Mouse (Mus musculus) heart, embryonic 11.5 days (tissue): ENCODE measurements around the gene Mapk8ip2. TPM values are rescaled to one million over a fixed set of nuclear protein-coding genes. Genes with fewer than 3 reads are reported as not detected.

ENCODE experiments used
- ATAC-seq: fragments of 200-750 bp; cut with Nextera tagmentation; replicated peaks from 2 replicates; pipeline ENCODE4 v1.8.0; 2017; ENCODE audit warnings: moderate library complexity; ENCODE audit not compliant: insufficient number of reproducible peaks, low FRiP score, low TSS enrichment
- H3K27ac ChIP-seq: fragments of 300-500 bp; sonication (generic); 2 replicates; pipeline ENCODE4 v1.5.1; 2014; ENCODE audit warnings: mild to moderate bottlenecking, low read depth, low read length
- H3K27me3 ChIP-seq: fragments of 300-500 bp; sonication (generic); 2 replicates; pipeline ENCODE4 v1.6.1; 2014; ENCODE audit warnings: mild to moderate bottlenecking, low read length, mixed read lengths; ENCODE audit not compliant: control insufficient read depth, insufficient read depth
- H3K36me3 ChIP-seq: fragments of 300-500 bp; sonication (generic); 2 replicates; pipeline ENCODE4 v1.6.1; 2014; ENCODE audit warnings: mild to moderate bottlenecking, low read length, moderate library complexity, mixed read lengths; ENCODE audit not compliant: control insufficient read depth, insufficient read depth
- H3K4me1 ChIP-seq: fragments of 300-500 bp; sonication (generic); 2 replicates; pipeline ENCODE4 v1.6.1; 2014; ENCODE audit warnings: low read length; ENCODE audit not compliant: control insufficient read depth, insufficient read depth
- H3K4me2 ChIP-seq: fragments of 300-500 bp; sonication (generic); 2 replicates; pipeline ENCODE4 v1.6.1; 2014; ENCODE audit warnings: mild to moderate bottlenecking, moderate library complexity
- H3K4me3 ChIP-seq: fragments of 300-500 bp; sonication (generic); 2 replicates; pipeline ENCODE4 v1.5.1; 2014; ENCODE audit warnings: low read depth, low read length
- H3K9ac ChIP-seq: fragments of 300-500 bp; sonication (generic); 2 replicates; pipeline ENCODE4 v1.6.1; 2014; ENCODE audit warnings: mild to moderate bottlenecking, low read depth, low read length, moderate library complexity
- H3K9me3 ChIP-seq: fragments of 300-500 bp; sonication (generic); replicated peaks from 2 replicates; pipeline ENCODE4 v1.6.1; 2016; ENCODE audit warnings: low read length; ENCODE audit not compliant: control insufficient read depth
- WGBS: fragments of 180-500 bp; shearing (Covaris S2); extraction: QIAGEN DNeasy Blood & Tissue Kit; methylation state at CpG from one replicate; pipeline ENCODE4 v1.1.7; 2014; ENCODE audit not compliant: insufficient replicate concordance; 5-methylcytosine and 5-hydroxymethylcytosine counted together
- polyA plus RNA-seq: library from polyadenylated mRNA; unstranded; fragments of >200 nt; fragmentation: Nextera tagmentation; extraction: Ambion mirVana; gene quantifications from 2 replicates; pipeline ENCODE4 v1.2.1, GENCODE M21; 2014

Mapk8ip2 gene
- polyA plus RNA-seq, 1 experiment from 2014 or later, result 0.19 TPM

- H3K4me3 ChIP-seq, result no peak overlapping the region
- no peak overlapping the region for H3K9ac ChIP-seq
- H3K4me1 ChIP-seq, result no peaks in the 10 kb centered on the region
- 71% methylated on average over 7 of the region's 7 CpGs for WGBS
- no peaks in the 10 kb centered on the region for H3K36me3 ChIP-seq
- ATAC-seq, result no peak
- no peak overlapping the region for H3K27ac ChIP-seq
- no peak overlapping the region for H3K4me2 ChIP-seq
- no peaks in the 10 kb centered on the region for H3K9me3 ChIP-seq
- peaks cover 42% of the 10 kb centered on the region for H3K27me3 ChIP-seq
Observed at GRCm38 (mm10) chr15:89459821-89460220, 6.1 kb downstream of the Mapk8ip2 start.

GRCm38 (mm10) chr15:89460298-89460697 is 6.6 kb downstream of the Mapk8ip2 start:
- H3K4me2 ChIP-seq, result no peak overlapping the region
- WGBS, result 50% methylated on average over 10 of the region's 10 CpGs
- no peaks in the 10 kb centered on the region for H3K36me3 ChIP-seq
- H3K4me3 ChIP-seq, result no peak overlapping the region
- H3K9me3 ChIP-seq, result no peaks in the 10 kb centered on the region
- H3K4me1 ChIP-seq, result no peaks in the 10 kb centered on the region
- ATAC-seq, result no peak
- no peak overlapping the region for H3K9ac ChIP-seq
- H3K27me3 ChIP-seq, result peaks cover 37% of the 10 kb centered on the region
- no peak overlapping the region for H3K27ac ChIP-seq

- Histone ChIP-seq H3K4me3 (no peak overlapping the region), H3K27me3 (peaks cover 30% of the 10 kb centered on the region), H3K9me3 (no peaks in the 10 kb centered on the region), H3K36me3 (no peaks in the 10 kb centered on the region), H3K27ac (no peak overlapping the region), H3K9ac (no peak overlapping the region), H3K4me2 (no peak overlapping the region), H3K4me1 (no peaks in the 10 kb centered on the region)
- ATAC-seq, result no peak
- WGBS, result 68% methylated on average over 15 of the region's 15 CpGs
Observed at GRCm38 (mm10) chr15:89461321-89461720, 7.6 kb downstream of the Mapk8ip2 start.

GRCm38 (mm10) chr15:89462176-89462575 is 8.5 kb downstream of the Mapk8ip2 start:
- Histone ChIP-seq H3K27me3 (peaks cover 22% of the 10 kb centered on the region), H3K9me3 (no peaks in the 10 kb centered on the region), H3K4me2 (no peak overlapping the region), H3K9ac (no peak overlapping the region), H3K27ac (no peak overlapping the region), H3K36me3 (no peaks in the 10 kb centered on the region), H3K4me3 (no peak overlapping the region), H3K4me1 (no peaks in the 10 kb centered on the region)
- ATAC-seq, result no peak
- 60% methylated on average over 7 of the region's 7 CpGs for WGBS

GRCm38 (mm10) chr15:89463334-89464235 is 9.9 kb downstream of the Mapk8ip2 start:
- ATAC-seq, result no peak
- 45% methylated on average over 5 of the region's 5 CpGs for WGBS
- no peaks in the 10 kb centered on the region for H3K9me3 ChIP-seq
- H3K4me2 ChIP-seq, result no peak overlapping the region
- no peak overlapping the region for H3K4me3 ChIP-seq
- H3K27me3 ChIP-seq, result peaks cover 12% of the 10 kb centered on the region
- H3K9ac ChIP-seq, result no peak overlapping the region
- H3K36me3 ChIP-seq, result no peaks in the 10 kb centered on the region
- no peaks in the 10 kb centered on the region for H3K4me1 ChIP-seq
- no peak overlapping the region for H3K27ac ChIP-seq

GRCm38 (mm10) chr15:89465052-89465451 is 11.3 kb downstream of the Mapk8ip2 start:
- no peaks in the 10 kb centered on the region for H3K9me3 ChIP-seq
- WGBS, result 10% methylated on average over 1 of the region's 1 CpGs
- H3K36me3 ChIP-seq, result no peaks in the 10 kb centered on the region
- H3K9ac ChIP-seq, result no peak overlapping the region
- H3K4me2 ChIP-seq, result no peak overlapping the region
- ATAC-seq, result no peak
- H3K4me1 ChIP-seq, result no peaks in the 10 kb centered on the region
- H3K27ac ChIP-seq, result no peak overlapping the region
- peaks cover 9% of the 10 kb centered on the region for H3K27me3 ChIP-seq
- H3K4me3 ChIP-seq, result no peak overlapping the region

GRCm38 (mm10) chr15:89468577-89468976 is 14.9 kb downstream of the Mapk8ip2 start:
- Histone ChIP-seq H3K36me3 (no peaks in the 10 kb centered on the region), H3K4me3 (no peak overlapping the region), H3K4me1 (no peaks in the 10 kb centered on the region), H3K9ac (no peak overlapping the region), H3K27me3 (no peaks in the 10 kb centered on the region), H3K27ac (no peak overlapping the region), H3K4me2 (no peak overlapping the region), H3K9me3 (no peaks in the 10 kb centered on the region)
- ATAC-seq, result no peak
- 23% methylated on average over 2 of the region's 2 CpGs for WGBS

- no peaks in the 10 kb centered on the region for H3K27me3 ChIP-seq
- 73% methylated on average over 4 of the region's 4 CpGs for WGBS
- H3K27ac ChIP-seq, result no peak overlapping the region
- no peak overlapping the region for H3K4me3 ChIP-seq
- no peak for ATAC-seq
- peaks cover 4% of the 10 kb centered on the region; the same call in 1 of the 2 replicates for H3K4me1 ChIP-seq
- H3K4me2 ChIP-seq, result no peak overlapping the region
- no peaks in the 10 kb centered on the region for H3K9me3 ChIP-seq
- no peaks in the 10 kb centered on the region for H3K36me3 ChIP-seq
- H3K9ac ChIP-seq, result no peak overlapping the region
Observed at GRCm38 (mm10) chr15:89471476-89471875, 17.8 kb downstream of the Mapk8ip2 start.

GRCm38 (mm10) chr15:89473370-89473769 is 19.7 kb downstream of the Mapk8ip2 start:
- no peaks in the 10 kb centered on the region for H3K27me3 ChIP-seq
- no peak overlapping the region for H3K4me2 ChIP-seq
- peaks cover 9% of the 10 kb centered on the region for H3K4me1 ChIP-seq
- no peaks in the 10 kb centered on the region for H3K36me3 ChIP-seq
- H3K4me3 ChIP-seq, result no peak overlapping the region
- no peak overlapping the region for H3K27ac ChIP-seq
- WGBS, result 73% methylated on average over 9 of the region's 9 CpGs
- ATAC-seq, result no peak
- no peaks in the 10 kb centered on the region for H3K9me3 ChIP-seq
- no peak overlapping the region for H3K9ac ChIP-seq
